Mouse (Mus musculus): Measurements from ENCODE around the gene Nr4a3. TPM values are rescaled to one million over a fixed set of nuclear protein-coding genes. Genes with fewer than 3 reads are reported as not detected.

Gene Nr4a3
- polyA plus RNA-seq, 1 experiment = 2.7 TPM

DNA sequence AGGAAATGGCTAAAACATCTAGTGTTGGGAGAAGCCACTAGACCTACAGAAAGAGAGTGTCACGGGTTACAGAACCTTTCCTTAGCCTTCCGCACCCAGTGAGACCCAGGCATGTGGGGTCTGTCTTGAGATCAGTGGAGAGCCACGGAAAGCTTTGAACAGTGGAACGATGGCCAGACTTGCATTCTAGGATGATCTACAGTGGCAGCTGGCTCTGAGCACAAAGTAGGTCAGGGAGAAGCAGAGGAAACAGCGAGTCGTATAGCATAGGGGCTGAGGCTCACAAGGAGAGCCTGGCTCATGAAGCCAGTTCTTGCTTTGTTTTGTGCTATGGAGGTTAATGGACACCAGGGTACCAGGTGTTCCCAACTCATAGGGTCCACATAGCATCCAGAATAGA is 28.4 kb downstream of the Nr4a3 start:
- TF ChIP-seq CTCF (IDR thresholded peaks at IDR 0.05; ENCODE audit: borderline replicate concordance, insufficient read depth, low read length) = no peak
- TF ChIP-seq POLR2A (IDR thresholded peaks at IDR 0.05; ENCODE audit: low read depth, low read length) = no peak
- no peak overlapping the region for H3K27ac ChIP-seq (ENCODE audit: insufficient read depth, low read length)
- no peaks in the 10 kb centered on the region for H3K4me1 ChIP-seq (ENCODE audit: control insufficient read depth, insufficient read depth, low read length)
- no peak overlapping the region for H3K4me3 ChIP-seq (ENCODE audit: insufficient read depth, low read length)

DNA sequence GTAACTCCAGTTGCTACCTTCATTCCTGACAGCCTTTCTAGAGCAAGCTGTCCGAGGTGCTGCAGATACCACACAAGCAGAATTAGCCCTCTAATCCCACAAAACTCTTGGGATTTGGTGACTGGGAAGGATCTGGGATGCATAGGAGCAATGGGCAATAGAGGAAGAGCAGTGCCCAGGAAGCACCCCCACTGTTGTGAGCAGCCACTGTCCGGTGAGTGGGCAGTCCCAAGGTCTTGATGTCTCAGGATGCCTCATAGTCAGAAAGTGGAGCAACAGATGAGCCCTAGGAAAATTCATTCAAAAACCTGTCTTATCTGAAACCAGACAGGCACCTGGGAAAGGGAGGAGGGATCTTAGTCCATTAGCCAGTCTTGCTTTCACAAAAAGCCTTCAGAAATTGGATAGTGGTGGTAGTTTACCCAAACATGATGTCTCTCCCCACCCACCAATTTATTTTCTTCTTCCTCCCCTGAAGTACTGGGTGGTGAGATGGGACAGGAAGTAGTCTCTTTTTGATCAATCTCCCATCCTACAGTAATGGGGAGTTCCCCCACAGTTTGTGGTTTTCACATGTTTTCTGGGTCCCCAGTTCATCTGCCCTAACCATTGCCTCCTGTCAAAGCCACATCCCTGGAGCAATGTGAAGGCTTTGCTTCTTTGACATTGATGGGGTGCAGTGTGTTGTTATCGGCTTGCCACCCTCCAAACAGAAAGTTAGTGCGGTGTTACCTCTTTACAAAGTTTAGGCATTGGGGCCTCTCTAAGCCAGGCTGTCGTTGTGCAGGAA is 29.7 kb downstream of the Nr4a3 start:
- Histone ChIP-seq H3K4me3 (ENCODE audit: insufficient read depth, low read length) (no peak overlapping the region), H3K27ac (ENCODE audit: insufficient read depth, low read length) (no peak overlapping the region), H3K4me1 (ENCODE audit: control insufficient read depth, insufficient read depth, low read length) (no peaks in the 10 kb centered on the region)
- TF ChIP-seq CTCF (IDR thresholded peaks at IDR 0.05; ENCODE audit: borderline replicate concordance, insufficient read depth, low read length) (no peak), POLR2A (IDR thresholded peaks at IDR 0.05; ENCODE audit: low read depth, low read length) (no peak)

DNA sequence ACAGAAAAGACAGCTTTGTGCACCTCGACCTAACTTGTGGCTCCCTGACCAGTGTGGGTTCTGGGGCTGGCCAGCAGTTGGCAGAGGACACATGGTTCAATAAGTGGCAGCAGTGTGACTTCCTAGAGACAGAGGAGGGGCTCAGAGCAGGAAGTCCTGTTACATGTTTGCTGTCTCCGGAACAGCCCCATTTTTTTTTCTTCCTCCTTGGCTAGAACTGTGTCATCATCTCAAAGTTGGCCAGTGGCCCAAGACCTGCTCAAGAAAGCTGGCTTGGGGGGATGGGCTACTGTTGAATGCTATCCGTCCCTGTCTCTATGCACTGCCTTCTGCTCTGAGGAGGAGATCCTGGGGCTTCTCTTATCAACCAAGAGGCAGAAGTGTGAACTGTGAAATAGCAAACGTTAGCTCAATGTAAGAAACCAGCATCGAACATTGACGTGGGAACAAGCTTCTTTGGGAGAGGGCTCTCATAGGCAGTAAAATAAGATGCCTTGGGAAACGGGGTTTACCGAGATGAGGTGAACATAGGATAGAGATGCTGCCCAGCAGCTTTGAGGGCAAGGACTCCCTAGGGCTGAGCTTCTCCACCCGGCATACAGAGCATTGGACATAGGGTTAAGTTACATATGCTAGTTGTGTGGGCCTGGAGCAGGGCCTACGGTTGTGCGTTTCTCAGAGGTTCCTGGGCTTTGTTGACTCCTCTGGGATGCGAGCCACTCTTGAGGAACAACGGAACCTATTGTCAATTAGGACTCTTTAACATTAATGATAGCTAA is 31.9 kb downstream of the Nr4a3 start:
- no peak for TF ChIP-seq POLR2A (IDR thresholded peaks at IDR 0.05; ENCODE audit: low read depth, low read length)
- no peak for TF ChIP-seq CTCF (IDR thresholded peaks at IDR 0.05; ENCODE audit: borderline replicate concordance, insufficient read depth, low read length)
- no peaks in the 10 kb centered on the region for H3K4me1 ChIP-seq (ENCODE audit: control insufficient read depth, insufficient read depth, low read length)
- no peak overlapping the region for H3K4me3 ChIP-seq (ENCODE audit: insufficient read depth, low read length)
- no peak overlapping the region for H3K27ac ChIP-seq (ENCODE audit: insufficient read depth, low read length)

DNA sequence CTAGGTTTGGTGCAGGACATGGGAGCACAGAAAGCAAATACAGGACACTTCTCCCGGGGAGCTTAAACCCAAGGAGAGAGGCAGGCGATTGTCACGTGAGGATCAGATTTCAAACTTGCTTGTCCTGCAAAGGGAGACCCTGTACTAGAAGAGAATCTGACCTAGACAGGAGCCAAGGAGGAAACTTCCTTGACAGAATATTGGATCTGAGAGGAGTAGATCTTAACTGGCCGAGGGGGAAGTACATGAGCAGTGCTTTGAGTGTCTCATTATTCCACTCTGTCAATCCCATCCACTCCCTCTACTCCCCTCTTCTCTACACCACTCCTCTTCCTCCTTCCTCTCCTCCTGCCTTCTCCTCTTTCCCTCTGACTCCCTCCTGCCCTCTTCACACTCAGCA is 33.3 kb downstream of the Nr4a3 start:
- H3K4me1 ChIP-seq (ENCODE audit: control insufficient read depth, insufficient read depth, low read length) = no peaks in the 10 kb centered on the region
- no peak overlapping the region for H3K27ac ChIP-seq (ENCODE audit: insufficient read depth, low read length)
- TF ChIP-seq CTCF (IDR thresholded peaks at IDR 0.05; ENCODE audit: borderline replicate concordance, insufficient read depth, low read length) = no peak
- no peak for TF ChIP-seq POLR2A (IDR thresholded peaks at IDR 0.05; ENCODE audit: low read depth, low read length)
- no peak overlapping the region for H3K4me3 ChIP-seq (ENCODE audit: insufficient read depth, low read length)

DNA sequence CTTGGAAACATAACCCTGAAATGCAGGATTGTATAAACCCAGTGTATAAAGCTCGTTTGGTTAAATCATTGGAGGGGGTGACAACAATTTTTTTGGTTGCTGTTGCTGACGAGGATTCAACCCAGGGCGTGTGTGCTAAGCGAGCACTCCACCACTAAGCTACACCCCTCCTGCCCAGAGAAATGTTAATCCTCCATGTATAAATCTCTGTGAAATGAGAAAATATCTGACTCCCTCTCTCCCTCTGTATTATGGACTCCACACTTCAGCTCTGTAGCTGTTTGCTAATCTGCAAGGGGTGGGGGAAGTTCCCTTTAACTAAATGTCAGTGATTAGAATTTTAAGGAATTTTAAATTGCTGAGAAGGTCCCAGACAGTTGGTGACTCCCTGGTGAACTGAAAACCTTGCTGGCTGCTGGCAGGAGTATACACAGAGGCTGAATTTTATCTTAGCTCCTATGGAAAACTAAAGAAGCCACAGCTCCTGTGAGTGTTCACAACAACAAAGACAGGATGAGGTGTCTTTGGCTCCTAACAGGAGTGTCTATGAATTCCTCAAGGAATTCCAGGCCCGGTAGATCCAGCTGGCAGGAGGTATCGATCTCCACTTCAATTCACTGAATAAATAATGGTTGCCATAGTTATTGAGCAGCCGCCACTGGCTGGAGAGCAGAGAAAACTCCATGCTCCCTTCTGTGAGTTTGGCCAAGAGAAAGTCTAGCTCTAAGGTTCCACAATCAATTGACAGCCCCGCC is 34.5 kb downstream of the Nr4a3 start:
- Histone ChIP-seq H3K27ac (ENCODE audit: insufficient read depth, low read length) (no peak overlapping the region), H3K4me3 (ENCODE audit: insufficient read depth, low read length) (no peak overlapping the region), H3K4me1 (ENCODE audit: control insufficient read depth, insufficient read depth, low read length) (no peaks in the 10 kb centered on the region)
- TF ChIP-seq CTCF (IDR thresholded peaks at IDR 0.05; ENCODE audit: borderline replicate concordance, insufficient read depth, low read length) (no peak), POLR2A (IDR thresholded peaks at IDR 0.05; ENCODE audit: low read depth, low read length) (no peak)

DNA sequence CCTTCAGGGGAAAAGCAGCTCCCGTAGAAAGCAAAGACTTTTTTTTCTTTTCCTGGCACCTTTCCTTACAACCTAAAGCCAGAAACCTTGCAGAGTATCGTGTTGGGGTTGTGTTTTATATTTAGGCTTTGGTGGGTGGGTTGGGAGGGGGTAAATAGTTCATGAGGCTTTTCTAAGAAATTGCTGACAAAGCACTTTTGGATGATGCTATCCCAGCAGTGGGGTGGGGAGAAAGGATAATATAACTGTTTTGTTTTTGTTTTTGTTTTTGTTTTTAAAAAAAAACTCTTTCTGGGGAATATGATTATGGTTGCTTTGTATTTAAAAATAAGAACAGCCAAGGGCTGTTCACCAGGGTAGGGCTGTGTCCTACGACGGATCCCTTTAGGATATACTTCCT is 38.5 kb downstream of the Nr4a3 start:
- Histone ChIP-seq H3K4me1 (ENCODE audit: control insufficient read depth, insufficient read depth, low read length) (no peaks in the 10 kb centered on the region), H3K27ac (ENCODE audit: insufficient read depth, low read length) (no peak overlapping the region), H3K4me3 (ENCODE audit: insufficient read depth, low read length) (no peak overlapping the region)
- TF ChIP-seq CTCF (IDR thresholded peaks at IDR 0.05; ENCODE audit: borderline replicate concordance, insufficient read depth, low read length) = no peak
- no peak for TF ChIP-seq POLR2A (IDR thresholded peaks at IDR 0.05; ENCODE audit: low read depth, low read length)

DNA sequence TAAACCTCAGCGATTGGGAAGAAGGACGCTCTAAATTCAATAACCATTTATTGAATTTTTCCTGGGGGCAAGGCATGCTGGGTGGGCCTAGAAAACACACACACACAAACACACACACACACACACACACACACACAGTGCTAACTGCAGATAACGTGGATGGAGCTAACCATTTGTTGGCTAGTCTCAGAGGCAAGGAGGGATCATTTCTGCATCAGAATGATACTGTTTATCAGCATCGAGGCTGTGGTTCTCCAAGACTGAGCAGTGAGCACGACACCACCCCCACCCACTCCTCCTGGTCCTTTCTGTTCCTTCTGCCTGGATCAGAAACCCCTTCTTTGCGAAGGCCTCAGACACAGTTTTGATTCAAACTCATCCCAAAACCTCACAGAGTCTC is 41.7 kb downstream of the Nr4a3 start:
- Histone ChIP-seq H3K4me3 (ENCODE audit: insufficient read depth, low read length) (no peak overlapping the region), H3K4me1 (ENCODE audit: control insufficient read depth, insufficient read depth, low read length) (no peaks in the 10 kb centered on the region), H3K27ac (ENCODE audit: insufficient read depth, low read length) (no peak overlapping the region)
- no peak for TF ChIP-seq POLR2A (IDR thresholded peaks at IDR 0.05; ENCODE audit: low read depth, low read length)
- no peak for TF ChIP-seq CTCF (IDR thresholded peaks at IDR 0.05; ENCODE audit: borderline replicate concordance, insufficient read depth, low read length)

DNA sequence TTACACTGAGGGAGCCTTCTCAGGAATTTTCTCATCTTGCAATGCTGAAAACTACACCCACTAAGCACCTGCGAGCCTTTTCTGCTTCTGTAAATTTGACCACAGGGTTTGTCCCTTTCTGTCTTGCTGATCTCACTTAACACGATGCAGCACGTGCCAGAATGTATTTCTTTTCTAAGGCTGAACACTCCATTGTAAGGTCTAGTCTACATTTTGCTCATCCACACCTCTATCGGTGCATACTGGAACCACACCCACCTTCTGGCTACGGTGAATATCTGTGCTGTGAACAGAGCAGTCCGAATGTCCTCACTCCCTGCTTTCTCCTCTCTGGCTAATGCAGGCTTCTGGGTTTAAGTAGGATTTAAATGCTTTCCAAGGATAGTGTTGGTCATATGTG is 42.5 kb downstream of the Nr4a3 start:
- TF ChIP-seq CTCF (IDR thresholded peaks at IDR 0.05; ENCODE audit: borderline replicate concordance, insufficient read depth, low read length) (no peak), POLR2A (IDR thresholded peaks at IDR 0.05; ENCODE audit: low read depth, low read length) (no peak)
- no peak overlapping the region for H3K27ac ChIP-seq (ENCODE audit: insufficient read depth, low read length)
- H3K4me3 ChIP-seq (ENCODE audit: insufficient read depth, low read length) = no peak overlapping the region
- no peaks in the 10 kb centered on the region for H3K4me1 ChIP-seq (ENCODE audit: control insufficient read depth, insufficient read depth, low read length)

DNA sequence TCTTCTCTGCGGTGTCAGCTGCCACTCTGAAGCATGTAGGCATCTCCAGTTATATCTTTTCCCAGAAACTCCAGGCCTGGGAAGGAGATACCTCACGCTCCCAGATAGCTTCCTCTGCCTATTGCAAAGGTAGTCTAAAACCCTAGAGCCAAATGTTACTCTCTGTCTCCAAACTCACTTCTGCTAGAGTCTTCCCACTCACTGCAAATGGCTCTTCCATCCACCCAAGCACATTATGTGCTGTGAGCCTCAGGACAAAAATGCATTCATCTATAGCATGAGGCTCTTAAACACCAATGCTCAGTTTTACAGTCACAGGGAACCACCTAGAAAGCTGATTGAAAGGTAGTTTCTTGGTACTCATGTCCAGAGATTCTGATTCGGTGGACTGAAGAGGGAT is 48.3 kb downstream of the Nr4a3 start:
- H3K4me3 ChIP-seq (ENCODE audit: insufficient read depth, low read length) = no peak overlapping the region
- no peaks in the 10 kb centered on the region for H3K4me1 ChIP-seq (ENCODE audit: control insufficient read depth, insufficient read depth, low read length)
- no peak for TF ChIP-seq POLR2A (IDR thresholded peaks at IDR 0.05; ENCODE audit: low read depth, low read length)
- TF ChIP-seq CTCF (IDR thresholded peaks at IDR 0.05; ENCODE audit: borderline replicate concordance, insufficient read depth, low read length) = no peak
- no peak overlapping the region for H3K27ac ChIP-seq (ENCODE audit: insufficient read depth, low read length)
